Mouse (Mus musculus) lung, postnatal 0 days (tissue): Measurements from ENCODE around the gene St6gal1. TPM values are rescaled to one million over a fixed set of nuclear protein-coding genes. Genes with fewer than 3 reads are reported as not detected.

Experiments
- ATAC-seq: fragments of 200-750 bp; cut with Nextera tagmentation; 2 replicates; pipeline ENCODE4 v1.8.0; 2017; ENCODE audit warnings: moderate library complexity
- DNase-seq: peaks from one replicate; pipeline ENCODE4 v3.0.0-alpha.2; 2016; ENCODE audit warnings: low spot score
- H3K27ac ChIP-seq: fragments of 300-500 bp; sonication (generic); 2 replicates; pipeline ENCODE4 v1.5.1; 2014; ENCODE audit warnings: antibody characterized with exemption, mild to moderate bottlenecking, low read length, mixed read lengths
- H3K27me3 ChIP-seq: fragments of 300-500 bp; sonication (generic); replicated peaks from 2 replicates; pipeline ENCODE4 v1.6.1; 2014; ENCODE audit warnings: low read length, mixed read lengths; ENCODE audit not compliant: insufficient read depth
- H3K36me3 ChIP-seq: fragments of 300-500 bp; sonication (generic); 2 replicates; pipeline ENCODE4 v1.6.1; 2014; ENCODE audit warnings: low read length, mixed read lengths; ENCODE audit not compliant: insufficient read depth
- H3K4me1 ChIP-seq: fragments of 300-500 bp; sonication (generic); 2 replicates; pipeline ENCODE4 v1.6.1; 2014; ENCODE audit warnings: antibody characterized with exemption, low read depth, low read length, mixed read lengths; ENCODE audit not compliant: insufficient read depth
- H3K4me2 ChIP-seq: fragments of 300-500 bp; sonication (generic); replicated peaks from 2 replicates; pipeline ENCODE4 v1.6.1; 2014; ENCODE audit warnings: low read depth, mild to moderate bottlenecking, low read length, moderate library complexity, mixed read lengths
- H3K4me3 ChIP-seq: fragments of 300-500 bp; sonication (generic); 2 replicates; pipeline ENCODE4 v1.5.1; 2014; ENCODE audit warnings: low read depth, low read length
- H3K9ac ChIP-seq: fragments of 300-500 bp; sonication (generic); replicated peaks from 2 replicates; pipeline ENCODE4 v1.6.1; 2014; ENCODE audit warnings: low read depth, mild to moderate bottlenecking
- H3K9me3 ChIP-seq: fragments of 300-500 bp; sonication (generic); 2 replicates; pipeline ENCODE4 v1.6.1; 2016; ENCODE audit warnings: low read length, mixed read lengths
- CTCF ChIP-seq: IDR thresholded peaks from 2 replicates; pipeline ENCODE4 v1.5.1; 2016; ENCODE audit warnings: antibody characterized with exemption, mild to moderate bottlenecking
- EP300 ChIP-seq: IDR thresholded peaks from 2 replicates; pipeline ENCODE4 v1.6.1; 2016; ENCODE audit warnings: antibody characterized with exemption, mild to moderate bottlenecking, control low read depth
- WGBS: fragments of 180-500 bp; shearing (Covaris S2); extraction: QIAGEN DNeasy Blood & Tissue Kit; methylation state at CpG from one replicate; pipeline ENCODE4 v1.1.7; 2014; 5-methylcytosine and 5-hydroxymethylcytosine counted together
- polyA plus RNA-seq: library from polyadenylated mRNA; unstranded; fragments of >200 nt; fragmentation: Nextera tagmentation; extraction: Ambion mirVana; gene quantifications from 2 replicates; pipeline ENCODE4 v1.2.1, GENCODE M21; 2015

St6gal1 gene
- polyA plus RNA-seq, 1 experiment from 2014 or later: 46.4 TPM

- no peaks in the 10 kb centered on the region; the same call in 1 of the 2 replicates for H3K4me1 ChIP-seq
- no peak overlapping the region for H3K4me3 ChIP-seq
- ATAC-seq (no peak), DNase-seq (no peak)
- no peak overlapping the region for H3K27ac ChIP-seq
- H3K4me2 ChIP-seq: no peak overlapping the region
- H3K36me3 ChIP-seq: no peaks in the 10 kb centered on the region
- TF ChIP-seq CTCF (no peak), EP300 (no peak)
- no peaks in the 10 kb centered on the region for H3K27me3 ChIP-seq
- H3K9me3 ChIP-seq: no peaks in the 10 kb centered on the region
- 64% methylated on average over 6 of the region's 6 CpGs for WGBS
- no peak overlapping the region for H3K9ac ChIP-seq
Measured at GRCm38 (mm10) chr16:23324867-23325650, 100.5 kb downstream of the St6gal1 start.

GRCm38 (mm10) chr16:23326664-23327063 is 102.1 kb downstream of the St6gal1 start:
- no peak overlapping the region for H3K27ac ChIP-seq
- no peak for ATAC-seq

DNA sequence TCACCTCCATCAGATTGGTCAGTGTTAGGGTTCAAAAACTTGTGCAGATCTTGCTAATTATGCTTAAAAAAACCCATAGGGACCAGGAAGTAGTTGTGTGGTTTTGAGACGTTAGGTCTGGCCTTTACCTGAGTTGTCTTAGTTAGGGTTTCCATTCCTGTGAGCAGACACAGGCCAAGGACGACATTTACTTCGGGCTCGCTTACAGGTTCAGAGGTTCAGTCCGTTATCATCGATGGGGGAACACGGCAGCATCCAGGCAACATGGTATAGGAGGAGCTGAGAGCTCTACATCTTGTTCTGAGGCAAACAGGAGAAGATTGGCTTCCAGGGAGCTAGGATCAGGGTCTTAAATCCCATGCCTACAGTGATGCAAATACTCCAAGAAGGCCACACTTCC is 102.7 kb downstream of the St6gal1 start:
- Histone ChIP-seq H3K4me2 (no peak overlapping the region), H3K4me1 (no peaks in the 10 kb centered on the region; the same call in 1 of the 2 replicates), H3K27me3 (no peaks in the 10 kb centered on the region), H3K9ac (no peak overlapping the region), H3K4me3 (no peak overlapping the region), H3K9me3 (no peaks in the 10 kb centered on the region), H3K36me3 (no peaks in the 10 kb centered on the region), H3K27ac (no peak overlapping the region)
- 84% methylated on average over 7 of the region's 7 CpGs for WGBS
- no peak for TF ChIP-seq EP300
- no peak for TF ChIP-seq CTCF
- no peak for ATAC-seq
- no peak for DNase-seq

More at GRCm38 (mm10) chr16:23326664-23327063, 102.1 kb downstream of the St6gal1 start:
- TF ChIP-seq EP300 (no peak), CTCF (no peak)
- Histone ChIP-seq H3K4me1 (no peaks in the 10 kb centered on the region; the same call in 1 of the 2 replicates), H3K9me3 (no peaks in the 10 kb centered on the region), H3K36me3 (no peaks in the 10 kb centered on the region), H3K4me2 (no peak overlapping the region), H3K27me3 (no peaks in the 10 kb centered on the region), H3K9ac (no peak overlapping the region), H3K4me3 (no peak overlapping the region)
- no peak for DNase-seq
- 43% methylated on average over 6 of the region's 6 CpGs for WGBS

GRCm38 (mm10) chr16:23328201-23328600 is 103.7 kb downstream of the St6gal1 start:
- DNase-seq: no peak
- H3K36me3 ChIP-seq: no peaks in the 10 kb centered on the region
- no peak overlapping the region for H3K4me3 ChIP-seq
- WGBS: 80% methylated on average over 7 of the region's 7 CpGs
- H3K9ac ChIP-seq: no peak overlapping the region
- no peaks in the 10 kb centered on the region for H3K27me3 ChIP-seq
- ATAC-seq: no peak
- H3K4me1 ChIP-seq: no peaks in the 10 kb centered on the region; the same call in 1 of the 2 replicates
- no peaks in the 10 kb centered on the region for H3K9me3 ChIP-seq
- H3K27ac ChIP-seq: no peak overlapping the region
- no peak overlapping the region for H3K4me2 ChIP-seq
- TF ChIP-seq EP300 (no peak), CTCF (no peak)

- no peaks in the 10 kb centered on the region for H3K9me3 ChIP-seq
- no peaks in the 10 kb centered on the region; the same call in 1 of the 2 replicates for H3K4me1 ChIP-seq
- no peak overlapping the region; the same call in 1 of the 2 replicates for H3K27ac ChIP-seq
- H3K4me2 ChIP-seq: no peak overlapping the region
- no peak overlapping the region for H3K4me3 ChIP-seq
- ATAC-seq (peak; percentile 60), DNase-seq (no peak)
- TF ChIP-seq CTCF (no peak), EP300 (no peak)
- no peak overlapping the region for H3K9ac ChIP-seq
- 57% methylated on average over 2 of the region's 2 CpGs for WGBS
- no peaks in the 10 kb centered on the region for H3K36me3 ChIP-seq
- H3K27me3 ChIP-seq: no peaks in the 10 kb centered on the region
Measured at GRCm38 (mm10) chr16:23332136-23332535, 107.6 kb downstream of the St6gal1 start.

- DNase-seq (peak; percentile 17), ATAC-seq (peak; percentile 71)
- no peak overlapping the region; the same call in 1 of the 2 replicates for H3K27ac ChIP-seq
Measured at GRCm38 (mm10) chr16:23332686-23333085, 108.1 kb downstream of the St6gal1 start.

More at GRCm38 (mm10) chr16:23332686-23333085, 108.1 kb downstream of the St6gal1 start:
- no peaks in the 10 kb centered on the region; the same call in 1 of the 2 replicates for H3K4me1 ChIP-seq
- H3K36me3 ChIP-seq: no peaks in the 10 kb centered on the region
- WGBS: 33% methylated on average over 6 of the region's 6 CpGs
- H3K9me3 ChIP-seq: no peaks in the 10 kb centered on the region
- no peak overlapping the region for H3K4me2 ChIP-seq
- no peak overlapping the region for H3K4me3 ChIP-seq
- no peak overlapping the region for H3K9ac ChIP-seq
- no peak for TF ChIP-seq CTCF
- no peak for TF ChIP-seq EP300
- H3K27me3 ChIP-seq: no peaks in the 10 kb centered on the region
